Mouse (Mus musculus) large intestine, adult 2 months (tissue): ENCODE results near the gene Chmp4b. TPM values are rescaled to one million over a fixed set of nuclear protein-coding genes. Genes with fewer than 3 reads are reported as not detected.

Experiments used
- DNase-seq: peaks from one replicate; pipeline ENCODE4 v3.0.0-alpha.2; 2012; ENCODE audit warnings: low read depth, low spot score
- WGBS: fragments of 180-500 bp; shearing (Covaris S2); methylation state at CpG from one replicate; pipeline ENCODE4 v1.1.7; 2018; 5-methylcytosine and 5-hydroxymethylcytosine counted together
- polyA plus RNA-seq: library from polyadenylated mRNA; depleted of rRNA; stranded (reverse); fragments of >200 nt; gene quantifications from 2 replicates; pipeline ENCODE4 v1.2.3, GENCODE M21; 2012

The Chmp4b gene
- polyA plus RNA-seq, 1 experiment: 187 TPM

- WGBS: 33% methylated on average over 5 of the region's 5 CpGs
- no peak for DNase-seq
These were observed 60.8 kb downstream of the Chmp4b start for GRCm38 (mm10) chr2:154712271-154712677.

GRCm38 (mm10) chr2:154713083-154713482 lies 61.6 kb downstream of the Chmp4b start:
- WGBS: 32% methylated on average over 6 of the region's 6 CpGs
- DNase-seq: no peak

GRCm38 (mm10) chr2:154713964-154714363 lies 62.5 kb downstream of the Chmp4b start:
- no peak for DNase-seq
- 72% methylated on average over 3 of the region's 3 CpGs for WGBS

GRCm38 (mm10) chr2:154716586-154716985 lies 65.1 kb downstream of the Chmp4b start:
- no peak for DNase-seq
- WGBS: 75% methylated on average over 4 of the region's 4 CpGs

- DNase-seq: no peak
These were observed 65.6 kb downstream of the Chmp4b start for GRCm38 (mm10) chr2:154717081-154717480.

GRCm38 (mm10) chr2:154718855-154719556 lies 67.5 kb downstream of the Chmp4b start:
- no peak for DNase-seq
- 65% methylated on average over 12 of the region's 12 CpGs for WGBS

GRCm38 (mm10) chr2:154720315-154720714 lies 68.8 kb downstream of the Chmp4b start:
- no peak for DNase-seq
- WGBS: 79% methylated on average over 2 of the region's 2 CpGs

GRCm38 (mm10) chr2:154723473-154723872 lies 72.0 kb downstream of the Chmp4b start:
- WGBS: 74% methylated on average over 4 of the region's 4 CpGs
- no peak for DNase-seq

GRCm38 (mm10) chr2:154729737-154730136 lies 78.2 kb downstream of the Chmp4b start:
- WGBS: 52% methylated on average over 3 of the region's 3 CpGs
- no peak for DNase-seq

- DNase-seq: no peak
- WGBS: 76% methylated on average over 3 of the region's 3 CpGs
These were observed 79.3 kb downstream of the Chmp4b start for GRCm38 (mm10) chr2:154730841-154731240.

GRCm38 (mm10) chr2:154731916-154732315 lies 80.4 kb downstream of the Chmp4b start:
- WGBS: 30% methylated on average over 2 of the region's 2 CpGs
- DNase-seq: no peak

GRCm38 (mm10) chr2:154732503-154733141 lies 81.1 kb downstream of the Chmp4b start:
- 63% methylated on average over 9 of the region's 9 CpGs for WGBS
- DNase-seq: no peak

GRCm38 (mm10) chr2:154734977-154735376 lies 83.5 kb downstream of the Chmp4b start:
- WGBS: 38% methylated on average over 9 of the region's 9 CpGs
- DNase-seq: no peak

- 25% methylated on average over 7 of the region's 7 CpGs for WGBS
- no peak for DNase-seq
These were observed 83.9 kb downstream of the Chmp4b start for GRCm38 (mm10) chr2:154735416-154735815.

- no peak for DNase-seq
- WGBS: 50% methylated on average over 7 of the region's 7 CpGs
These were observed 84.5 kb downstream of the Chmp4b start for GRCm38 (mm10) chr2:154735986-154736385.

- DNase-seq: no peak
- 80% methylated on average over 5 of the region's 5 CpGs for WGBS
These were observed 87.1 kb downstream of the Chmp4b start for GRCm38 (mm10) chr2:154738621-154739020.

- WGBS: 70% methylated on average over 10 of the region's 10 CpGs
- no peak for DNase-seq
These were observed 91.7 kb downstream of the Chmp4b start for GRCm38 (mm10) chr2:154742911-154743819.

- 74% methylated on average over 4 of the region's 4 CpGs for WGBS
- no peak for DNase-seq
These were observed 92.4 kb downstream of the Chmp4b start for GRCm38 (mm10) chr2:154743915-154744314.
